In the genomic region with DNA sequence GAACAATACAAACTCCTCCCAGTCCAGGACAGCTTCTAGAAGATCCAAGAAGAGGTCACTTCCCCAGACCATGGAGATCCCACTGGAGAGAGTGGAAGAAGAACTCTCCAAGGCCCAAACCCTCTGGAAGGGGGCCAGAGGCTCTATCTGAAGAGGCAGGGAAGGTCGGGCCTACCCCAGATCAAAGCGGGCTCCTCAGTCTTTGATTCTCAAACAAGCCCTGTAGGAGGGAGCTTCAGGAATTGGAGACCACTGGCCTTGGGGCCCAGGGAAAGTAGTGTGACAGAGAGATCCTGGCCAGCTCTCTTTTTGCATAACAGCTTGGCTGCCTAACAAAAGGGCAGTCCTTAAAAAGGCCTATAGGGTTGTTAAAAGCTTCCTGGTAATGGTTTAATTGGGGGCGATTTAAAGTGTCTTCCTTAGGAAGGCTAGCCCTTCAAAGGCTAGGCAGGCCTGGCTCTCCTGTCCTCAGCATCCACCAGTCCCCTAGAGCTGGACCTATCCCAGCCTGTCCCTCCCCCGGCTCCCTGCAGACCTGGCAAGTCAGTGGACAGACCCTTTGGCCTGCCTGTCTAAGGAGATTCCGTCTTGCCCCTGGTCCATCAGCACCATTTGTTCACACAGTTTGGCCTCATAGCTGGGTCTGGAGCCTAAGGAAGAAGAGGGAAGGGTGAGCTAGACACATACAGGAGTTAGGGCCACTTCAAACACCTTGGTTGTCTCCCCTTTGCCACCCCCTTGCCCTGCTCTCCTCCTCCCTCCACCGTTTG, we compare ENCODE assay signal across 11 mouse cellular contexts. TPM values are rescaled to one million over a fixed set of nuclear protein-coding genes. Genes with fewer than 3 reads are reported as not detected.
DNase-seq lines count a peak whose midpoint lies in the region; ATAC-seq and TF ChIP-seq lines count a peak whose summit lies in the region.
"Had no signal": no experiment of that assay in that cellular context is flagged by ENCODE, and none has a peak within 500 bp of the region (broad histone marks: within the 10 kb centered on the region; RNA-seq: fewer than 3 reads in every experiment).

No protein-coding gene starts in this region.

- 0 out of 2 replicates have a peak overlapping the region, but pooled peaks have one; percentile 16 for H3K27ac ChIP-seq in intestine, embryonic 16.5 days (ENCODE audit: low read length)
- no peak overlapping the region for H3K27ac ChIP-seq in intestine, embryonic 15.5 days
- 0 out of 2 replicates have a peak overlapping the region, but pooled peaks have one; percentile 11 for H3K27ac ChIP-seq in intestine, postnatal 0 days (ENCODE audit: low read depth, low read length)
- H3K27ac ChIP-seq in midbrain, embryonic 13.5 days, result no peak overlapping the region

- H3K9ac ChIP-seq in intestine, embryonic 16.5 days (ENCODE audit: low read depth, low read length), result no peak overlapping the region
- no peak overlapping the region for H3K9ac ChIP-seq in intestine, embryonic 15.5 days
- H3K9ac ChIP-seq in intestine, postnatal 0 days (ENCODE audit: low read depth, low read length), result no peak overlapping the region
- H3K9ac ChIP-seq in midbrain, embryonic 13.5 days (replicated peaks), result no peak overlapping the region

- TF ChIP-seq CTCF in intestine, postnatal 0 days (IDR thresholded peaks at IDR 0.05; ENCODE audit: low read depth), result no peak

- ATAC-seq in intestine, embryonic 16.5 days, result no peak
- no peak for ATAC-seq in intestine, embryonic 15.5 days
- ATAC-seq in intestine, postnatal 0 days, result no peak
- ATAC-seq in midbrain, embryonic 13.5 days, result no peak
- ATAC-seq: hindbrain, embryonic 16.5 days had no signal

- H3K9me3 ChIP-seq in intestine, embryonic 16.5 days (ENCODE audit: control insufficient read depth, low read length), result no peaks in the 10 kb centered on the region
- H3K9me3 ChIP-seq in intestine, embryonic 15.5 days, result no peaks in the 10 kb centered on the region
- no peaks in the 10 kb centered on the region for H3K9me3 ChIP-seq in intestine, postnatal 0 days (ENCODE audit: control insufficient read depth)
- no peaks in the 10 kb centered on the region for H3K9me3 ChIP-seq in midbrain, embryonic 13.5 days

- no peaks in the 10 kb centered on the region for H3K27me3 ChIP-seq in intestine, embryonic 16.5 days (replicated peaks; ENCODE audit: control insufficient read depth, insufficient read depth, low read length)
- no peaks in the 10 kb centered on the region for H3K27me3 ChIP-seq in intestine, embryonic 15.5 days (replicated peaks)
- no peaks in the 10 kb centered on the region for H3K27me3 ChIP-seq in intestine, postnatal 0 days (replicated peaks; ENCODE audit: control insufficient read depth, insufficient read depth, low read length)
- H3K27me3 ChIP-seq in midbrain, embryonic 13.5 days, result peaks cover 19% of the 10 kb centered on the region; the same call in 1 of the 2 replicates

- peak; percentile 2 to 11 for DNase-seq in thymus, postnatal 36 days
- DNase-seq in thymus, postnatal 25 days, result no peak
- DNase-seq in thymus, postnatal 4 days, result peak; percentile 18
- DNase-seq in cerebellum, adult 9-11 months, result no peak
- DNase-seq: cerebellum, postnatal 14 days; layer of hippocampus, adult 9-11 months had no signal

- H3K4me3 ChIP-seq in intestine, embryonic 16.5 days (ENCODE audit: low read length), result no peak overlapping the region
- H3K4me3 ChIP-seq in intestine, embryonic 15.5 days (replicated peaks), result no peak overlapping the region
- no peak overlapping the region for H3K4me3 ChIP-seq in intestine, postnatal 0 days (ENCODE audit: low read depth, low read length)
- no peak overlapping the region for H3K4me3 ChIP-seq in midbrain, embryonic 13.5 days (replicated peaks)

- H3K4me2 ChIP-seq in intestine, embryonic 16.5 days (ENCODE audit: low read depth, low read length), result no peak overlapping the region
- H3K4me2 ChIP-seq in intestine, embryonic 15.5 days (replicated peaks), result no peak overlapping the region
- no peak overlapping the region for H3K4me2 ChIP-seq in intestine, postnatal 0 days (replicated peaks; ENCODE audit: low read depth)
- H3K4me2 ChIP-seq in midbrain, embryonic 13.5 days (replicated peaks), result no peak overlapping the region

- H3K36me3 ChIP-seq in intestine, embryonic 16.5 days (ENCODE audit: control insufficient read depth, insufficient read depth, low read length), result no peaks in the 10 kb centered on the region
- H3K36me3 ChIP-seq in intestine, embryonic 15.5 days, result no peaks in the 10 kb centered on the region
- no peaks in the 10 kb centered on the region; the same call in 1 of the 2 replicates for H3K36me3 ChIP-seq in intestine, postnatal 0 days (ENCODE audit: control insufficient read depth, insufficient read depth)
- H3K36me3 ChIP-seq in midbrain, embryonic 13.5 days, result no peaks in the 10 kb centered on the region

- WGBS in intestine, embryonic 16.5 days, result 46% methylated on average over 6 of the region's 6 CpGs
- 52% methylated on average over 6 of the region's 6 CpGs for WGBS in intestine, embryonic 15.5 days
- WGBS in intestine, postnatal 0 days, result 60% methylated on average over 6 of the region's 6 CpGs
- 34% methylated on average over 6 of the region's 6 CpGs for WGBS in midbrain, embryonic 13.5 days

- H3K4me1 ChIP-seq in intestine, embryonic 16.5 days (ENCODE audit: control insufficient read depth, insufficient read depth, low read length), result peaks cover 44% of the 10 kb centered on the region
- H3K4me1 ChIP-seq in intestine, embryonic 15.5 days (replicated peaks), result peaks cover 51% of the 10 kb centered on the region
- H3K4me1 ChIP-seq in intestine, postnatal 0 days (replicated peaks; ENCODE audit: control insufficient read depth, insufficient read depth, low read length), result peaks cover 33% of the 10 kb centered on the region
- H3K4me1 ChIP-seq in midbrain, embryonic 13.5 days (replicated peaks), result peaks cover 26% of the 10 kb centered on the region

RNA-seq across cellular contexts. Expression of gene Zfp36l2, which starts 35.4 kb away (rescaled TPM):
- polyA plus RNA-seq in intestine, embryonic 16.5 days (2015; fragmentation: Nextera tagmentation; extraction: Ambion mirVana), result 14.4 and 16.2 TPM in 2 replicates
- polyA plus RNA-seq in intestine, embryonic 15.5 days (2015; fragmentation: Nextera tagmentation; extraction: Ambion mirVana), result 23.2 and 29.7 TPM in 2 replicates
- 29.6 and 32.0 TPM in 2 replicates for polyA plus RNA-seq in intestine, postnatal 0 days (2015; fragmentation: Nextera tagmentation; extraction: Ambion mirVana)
- 3.6 and 4.4 TPM in 2 replicates for polyA plus RNA-seq in midbrain, embryonic 13.5 days (2015; fragmentation: Nextera tagmentation; extraction: Ambion mirVana)

Comparison
In these comparisons a context has a peak if more than half of its experiments do, and no peak if none do; other contexts are left out.
1. H3K27ac ChIP-seq: peak in intestine, embryonic 16.5 days (single experiment) and intestine, postnatal 0 days (single experiment); none in intestine, embryonic 15.5 days (single experiment) and midbrain, embryonic 13.5 days (single experiment).
2. DNase-seq: peak in thymus, postnatal 36 days (2 of 2) and thymus, postnatal 4 days (single experiment); none in thymus, postnatal 25 days (single experiment) and cerebellum, adult 9-11 months (single experiment).